Mouse (Mus musculus): ENCODE data around the gene Terb1.

Gene Terb1

GRCm38 (mm10) chr8:104509061-104510006 lies at the start of gene Terb1:
Terb1 (minus strand) TSS chr8:104509910.
- DNase-seq: peak; percentile 36 to 52

- DNase-seq: no peak
Measured at GRCm38 (mm10) chr8:104557226-104557625, 47.5 kb upstream of the Terb1 start.

GRCm38 (mm10) chr8:104555191-104555590 lies 45.5 kb upstream of the Terb1 start:
- no peak for DNase-seq

- no peak for DNase-seq
Measured at GRCm38 (mm10) chr8:104543440-104544045, 33.8 kb upstream of the Terb1 start.

GRCm38 (mm10) chr8:104542160-104542559 lies 32.5 kb upstream of the Terb1 start:
- DNase-seq: no peak

- no peak for DNase-seq
Measured at GRCm38 (mm10) chr8:104541515-104541880, 31.8 kb upstream of the Terb1 start.

GRCm38 (mm10) chr8:104540710-104541514 lies 31.2 kb upstream of the Terb1 start:
- DNase-seq: no peak

- DNase-seq: no peak
Measured at GRCm38 (mm10) chr8:104540238-104540637, 30.5 kb upstream of the Terb1 start.

GRCm38 (mm10) chr8:104539566-104539965 lies 29.9 kb upstream of the Terb1 start:
- no peak for DNase-seq

GRCm38 (mm10) chr8:104538896-104539295 lies 29.2 kb upstream of the Terb1 start:
- no peak for DNase-seq

- DNase-seq: no peak
Measured at GRCm38 (mm10) chr8:104536028-104536427, 26.3 kb upstream of the Terb1 start.

GRCm38 (mm10) chr8:104535378-104535777 lies 25.7 kb upstream of the Terb1 start:
- DNase-seq: no peak

GRCm38 (mm10) chr8:104534779-104535141 lies 25.1 kb upstream of the Terb1 start:
- DNase-seq: no peak

- DNase-seq: peak; percentile 93 to 96
Measured at GRCm38 (mm10) chr8:104533971-104534778, 24.5 kb upstream of the Terb1 start, which contains the start of the genes Nae1 and Car7. Nae1 (minus strand) TSS chr8:104534637. Car7 (plus strand) TSS chr8:104534689.

- DNase-seq: no peak
Measured at GRCm38 (mm10) chr8:104533551-104533950, 23.8 kb upstream of the Terb1 start.

GRCm38 (mm10) chr8:104529671-104530070 lies 20.0 kb upstream of the Terb1 start:
- no peak for DNase-seq

- peak; percentile 56 to 77 for DNase-seq
Measured at GRCm38 (mm10) chr8:104517872-104518271, 8.2 kb upstream of the Terb1 start.

- no peak for DNase-seq
Measured at GRCm38 (mm10) chr8:104510134-104510533, 424 bp upstream of the Terb1 start.

- DNase-seq: no peak
Measured at GRCm38 (mm10) chr8:104479091-104479490, 30.6 kb downstream of the Terb1 start.

GRCm38 (mm10) chr8:104472465-104472864 lies 37.2 kb downstream of the Terb1 start:
- no peak for DNase-seq

- DNase-seq: no peak
Measured at GRCm38 (mm10) chr8:104467463-104467862, 42.2 kb downstream of the Terb1 start.

- DNase-seq: no peak
Measured at GRCm38 (mm10) chr8:104452177-104452576, 57.5 kb downstream of the Terb1 start.
